Comparison of ENCODE assay signal across 18 mouse cellular contexts in the genomic region with DNA sequence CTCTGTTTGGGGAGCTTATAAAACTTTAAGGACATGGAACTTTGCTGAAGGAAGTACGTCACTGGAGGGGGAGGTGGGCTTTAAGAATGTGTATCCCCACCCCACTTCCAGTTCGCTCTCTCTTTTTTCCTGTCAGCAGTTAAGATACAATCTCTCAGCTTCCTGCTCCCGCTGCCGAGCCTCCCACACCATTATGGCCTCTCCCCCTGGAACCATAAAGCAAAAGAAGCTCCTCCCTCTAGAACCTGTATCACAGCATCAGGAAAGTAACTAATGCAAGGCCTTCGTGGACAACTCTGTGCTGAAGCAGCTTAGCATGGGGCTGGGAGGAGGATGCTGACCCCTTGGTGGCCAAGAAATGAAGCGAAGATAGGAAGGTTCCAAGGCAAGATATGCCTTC.
"Had no signal": no experiment of that assay in that cellular context is flagged by ENCODE, and none has a peak within 500 bp of the region (broad histone marks: within the 10 kb centered on the region; RNA-seq: fewer than 3 reads in every experiment).

No protein-coding gene starts in this region.

- H3K36me3 ChIP-seq: limb, embryonic 12.5 days; neural tube, embryonic 12.5 days had no signal

- H3K27me3 ChIP-seq: limb, embryonic 12.5 days; megakaryocyte, embryonic 14.5 days; neural tube, embryonic 12.5 days had no signal

- ATAC-seq: hindbrain, embryonic 16.5 days; inflammation-experienced regulatory T-cells, adult 6 months; lung, postnatal 0 days had no signal

- H3K27ac ChIP-seq: kidney, postnatal 0 days; limb, embryonic 12.5 days; neural tube, embryonic 12.5 days had no signal

- H3K9ac ChIP-seq: limb, embryonic 12.5 days; neural tube, embryonic 12.5 days had no signal

- H3K9me3 ChIP-seq: limb, embryonic 12.5 days; megakaryocyte, embryonic 14.5 days; neural tube, embryonic 12.5 days had no signal

- H3K4me2 ChIP-seq: limb, embryonic 12.5 days; neural tube, embryonic 12.5 days had no signal

- DNase-seq: kidney, adult 8-10 months; kidney, postnatal 36 days; layer of hippocampus, postnatal 36 days; lung, adult 18-20 months; lung, postnatal 4 days; midbrain, embryonic 14.5 days; retina, postnatal 1 day; right cerebral cortex, postnatal 4 days; spleen, adult 18-20 months; thymus, adult 2 months; thymus, postnatal 25 days had no signal

- H3K4me3 ChIP-seq: limb, embryonic 12.5 days; megakaryocyte, embryonic 14.5 days; neural tube, embryonic 12.5 days had no signal
